Mouse (Mus musculus): ENCODE results near the gene Fat4.

Gene Fat4

GRCm38 (mm10) chr3:38907676-38908425 is 21.1 kb downstream of the Fat4 start:
- DNase-seq (ENCODE audit: low spot score in 2 of 2) = no peak

- no peak for DNase-seq (ENCODE audit: low spot score in 2 of 2)
These were observed 21.8 kb downstream of the Fat4 start for GRCm38 (mm10) chr3:38908426-38909111.

- no peak for DNase-seq (ENCODE audit: low spot score in 2 of 2)
These were observed 26.2 kb downstream of the Fat4 start for GRCm38 (mm10) chr3:38912768-38913487.

GRCm38 (mm10) chr3:38913488-38914105 is 26.9 kb downstream of the Fat4 start:
- no peak for DNase-seq (ENCODE audit: low spot score in 2 of 2)

- no peak for DNase-seq (ENCODE audit: low spot score in 2 of 2)
These were observed 32.2 kb downstream of the Fat4 start for GRCm38 (mm10) chr3:38918926-38919325.

GRCm38 (mm10) chr3:38921031-38921430 is 34.3 kb downstream of the Fat4 start:
- DNase-seq (ENCODE audit: low spot score in 2 of 2) = no peak

- no peak for DNase-seq (ENCODE audit: low spot score in 2 of 2)
These were observed 36.5 kb downstream of the Fat4 start for GRCm38 (mm10) chr3:38923251-38923686.

GRCm38 (mm10) chr3:38928076-38928686 is 41.4 kb downstream of the Fat4 start:
- DNase-seq (ENCODE audit: low spot score in 2 of 2) = no peak

GRCm38 (mm10) chr3:38928751-38929150 is 42.0 kb downstream of the Fat4 start:
- DNase-seq (ENCODE audit: low spot score in 2 of 2) = no peak

GRCm38 (mm10) chr3:38934780-38935179 is 48.0 kb downstream of the Fat4 start:
- no peak for DNase-seq (ENCODE audit: low spot score in 2 of 2)

GRCm38 (mm10) chr3:38936485-38936884 is 49.7 kb downstream of the Fat4 start:
- no peak for DNase-seq (ENCODE audit: low spot score in 2 of 2)

GRCm38 (mm10) chr3:38937159-38937558 is 50.4 kb downstream of the Fat4 start:
- no peak for DNase-seq (ENCODE audit: low spot score in 2 of 2)

GRCm38 (mm10) chr3:38938136-38938535 is 51.4 kb downstream of the Fat4 start:
- DNase-seq (ENCODE audit: low spot score in 2 of 2) = no peak

GRCm38 (mm10) chr3:38939573-38939972 is 52.8 kb downstream of the Fat4 start:
- DNase-seq (ENCODE audit: low spot score in 2 of 2) = no peak

- DNase-seq (ENCODE audit: low spot score in 2 of 2) = no peak
These were observed 53.6 kb downstream of the Fat4 start for GRCm38 (mm10) chr3:38940327-38940726.

- no peak for DNase-seq (ENCODE audit: low spot score in 2 of 2)
These were observed 58.4 kb downstream of the Fat4 start for GRCm38 (mm10) chr3:38945157-38945556.

GRCm38 (mm10) chr3:38947706-38948105 is 61.0 kb downstream of the Fat4 start:
- no peak for DNase-seq (ENCODE audit: low spot score in 2 of 2)

- DNase-seq (ENCODE audit: low spot score in 2 of 2) = no peak
These were observed 65.9 kb downstream of the Fat4 start for GRCm38 (mm10) chr3:38952602-38953001.

GRCm38 (mm10) chr3:38954196-38954595 is 67.5 kb downstream of the Fat4 start:
- no peak for DNase-seq (ENCODE audit: low spot score in 2 of 2)

GRCm38 (mm10) chr3:38956012-38956648 is 69.4 kb downstream of the Fat4 start:
- DNase-seq (ENCODE audit: low spot score in 2 of 2) = no peak

- no peak for DNase-seq (ENCODE audit: low spot score in 2 of 2)
These were observed 70.4 kb downstream of the Fat4 start for GRCm38 (mm10) chr3:38957186-38957585.

Measured in thymus, postnatal 10 days (tissue).